Mouse (Mus musculus): ENCODE results near the gene Tmprss11d. TPM values are rescaled to one million over a fixed set of nuclear protein-coding genes. Genes with fewer than 3 reads are reported as not detected.

Gene Tmprss11d
- polyA plus RNA-seq, 1 experiment from 2014 or later, result not detected

DNA sequence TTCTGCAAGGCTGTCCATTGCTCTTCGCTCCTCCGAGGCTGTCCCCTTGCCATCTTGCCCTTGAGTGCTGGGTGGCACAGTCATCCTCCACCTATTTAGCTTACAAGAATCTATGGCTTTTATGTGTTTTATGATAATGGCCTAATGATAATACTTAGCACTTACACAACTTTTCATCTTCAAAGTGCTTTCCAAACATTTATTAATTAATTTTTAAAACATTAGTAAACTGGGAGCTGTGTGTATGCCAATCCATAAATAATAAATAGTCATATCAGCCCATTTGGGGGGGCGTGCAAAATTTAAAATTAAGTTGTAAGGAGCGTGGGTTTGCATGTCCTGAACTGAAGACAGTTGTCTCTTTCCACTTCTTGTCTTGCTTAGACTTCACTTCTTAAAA lies 84.0 kb downstream of the Tmprss11d start, which contains the start of gene Tmprss11c:
Gene Tmprss11c (minus strand): TSS at position 101 of the 400 bp plus-strand sequence.
- ATAC-seq (ENCODE audit: low FRiP score, low read depth), result no peak
- Histone ChIP-seq H3K9me3 (no peaks in the 10 kb centered on the region), H3K4me2 (replicated peaks) (no peak within 1 kb of the TSS), H3K4me3 (no peak within 1 kb of the TSS), H3K4me1 (no peaks in the 10 kb centered on the region), H3K9ac (replicated peaks) (no peak within 1 kb of the TSS), H3K27ac (replicated peaks) (no peak within 1 kb of the TSS), H3K27me3 (no peaks in the 10 kb centered on the region), H3K36me3 (no peaks in the 10 kb centered on the region)
- 82% methylated on average over 4 of the region's 4 CpGs for WGBS

Other genes with a start within 250 kb of the Tmprss11d start
- 20.5 TPM in 2 replicates for gene Uba6, start 200.6 kb downstream of the Tmprss11d start, polyA plus RNA-seq (2016; fragmentation: Nextera tagmentation; extraction: Ambion mirVana)
- not detected in 2 replicates for gene Gnrhr, start 175.5 kb downstream of the Tmprss11d start, polyA plus RNA-seq (2016; fragmentation: Nextera tagmentation; extraction: Ambion mirVana)
- gene Tmprss11c, start 84.1 kb downstream of the Tmprss11d start, polyA plus RNA-seq (2016; fragmentation: Nextera tagmentation; extraction: Ambion mirVana), result not detected in 2 replicates
- gene Tmprss11a, start 95.6 kb upstream of the Tmprss11d start, polyA plus RNA-seq (2016; fragmentation: Nextera tagmentation; extraction: Ambion mirVana), result not detected in 2 replicates
- gene Tmprss11g, start 145.2 kb upstream of the Tmprss11d start, polyA plus RNA-seq (2016; fragmentation: Nextera tagmentation; extraction: Ambion mirVana), result not detected in 2 replicates

All from midbrain, embryonic 12.5 days (tissue).